Mouse (Mus musculus): ENCODE data around the gene Srpk2. TPM values are rescaled to one million over a fixed set of nuclear protein-coding genes. Genes with fewer than 3 reads are reported as not detected.

Srpk2 gene
- polyA plus RNA-seq, 1 experiment from 2014 or later = 42.8 TPM

- Histone ChIP-seq H3K27ac (no peak overlapping the region), H3K4me3 (no peak overlapping the region), H3K4me1 (0 out of 2 replicates have a peak, but pooled peaks cover 2% of the 10 kb centered on the region), H3K9me3 (no peaks in the 10 kb centered on the region), H3K36me3 (no peaks in the 10 kb centered on the region), H3K27me3 (ENCODE audit: insufficient read depth, poor library complexity, severe bottlenecking) (no peaks in the 10 kb centered on the region)
- 81% methylated on average over 7 of the region's 7 CpGs for WGBS
- DNase-seq (ENCODE audit: low spot score) = no peak
Observed at GRCm38 (mm10) chr5:23618656-23619055, 65.8 kb downstream of the Srpk2 start.

- no peaks in the 10 kb centered on the region for H3K36me3 ChIP-seq
- 61% methylated on average over 5 of the region's 5 CpGs for WGBS
- H3K27me3 ChIP-seq (ENCODE audit: insufficient read depth, poor library complexity, severe bottlenecking) = no peaks in the 10 kb centered on the region
- DNase-seq (ENCODE audit: low spot score) = no peak
- peak overlapping the region; percentile 88 for H3K27ac ChIP-seq
- H3K4me3 ChIP-seq = peak overlapping the region; percentile 59
- H3K9me3 ChIP-seq = no peaks in the 10 kb centered on the region
- 0 out of 2 replicates have a peak, but pooled peaks cover 5% of the 10 kb centered on the region for H3K4me1 ChIP-seq
Observed at GRCm38 (mm10) chr5:23617104-23617415, 67.4 kb downstream of the Srpk2 start.

- WGBS = 22% methylated on average over 11 of the region's 11 CpGs
- DNase-seq (ENCODE audit: low spot score) = no peak
Observed at GRCm38 (mm10) chr5:23616270-23617103, 67.9 kb downstream of the Srpk2 start.

GRCm38 (mm10) chr5:23615586-23616269 lies 68.7 kb downstream of the Srpk2 start:
- no peak for DNase-seq (ENCODE audit: low spot score)
- H3K27ac ChIP-seq = peak overlapping the region; percentile 88
- H3K4me3 ChIP-seq = peak overlapping the region; percentile 59
- no peaks in the 10 kb centered on the region for H3K27me3 ChIP-seq (ENCODE audit: insufficient read depth, poor library complexity, severe bottlenecking)
- no peaks in the 10 kb centered on the region for H3K36me3 ChIP-seq
- H3K4me1 ChIP-seq = 0 out of 2 replicates have a peak, but pooled peaks cover 5% of the 10 kb centered on the region
- H3K9me3 ChIP-seq = no peaks in the 10 kb centered on the region
- WGBS = 54% methylated on average over 5 of the region's 5 CpGs

More at GRCm38 (mm10) chr5:23616270-23617103, 67.9 kb downstream of the Srpk2 start:
- H3K36me3 ChIP-seq = no peaks in the 10 kb centered on the region
- H3K27ac ChIP-seq = peak overlapping the region; percentile 88
- H3K9me3 ChIP-seq = no peaks in the 10 kb centered on the region
- no peaks in the 10 kb centered on the region for H3K27me3 ChIP-seq (ENCODE audit: insufficient read depth, poor library complexity, severe bottlenecking)
- peak overlapping the region; percentile 59 for H3K4me3 ChIP-seq
- H3K4me1 ChIP-seq = 0 out of 2 replicates have a peak, but pooled peaks cover 5% of the 10 kb centered on the region

- Histone ChIP-seq H3K27ac (no peak overlapping the region), H3K27me3 (ENCODE audit: insufficient read depth, poor library complexity, severe bottlenecking) (no peaks in the 10 kb centered on the region), H3K9me3 (no peaks in the 10 kb centered on the region), H3K36me3 (no peaks in the 10 kb centered on the region), H3K4me1 (peaks cover 15% of the 10 kb centered on the region; the same call in 1 of the 2 replicates), H3K4me3 (no peak overlapping the region)
- DNase-seq (ENCODE audit: low spot score) = no peak
- WGBS = 81% methylated on average over 3 of the region's 3 CpGs
Observed at GRCm38 (mm10) chr5:23612856-23613255, 71.6 kb downstream of the Srpk2 start.

GRCm38 (mm10) chr5:23604036-23604705 lies 80.2 kb downstream of the Srpk2 start:
- Histone ChIP-seq H3K36me3 (peaks cover 2% of the 10 kb centered on the region; the same call in 1 of the 2 replicates), H3K27me3 (ENCODE audit: insufficient read depth, poor library complexity, severe bottlenecking) (no peaks in the 10 kb centered on the region), H3K9me3 (no peaks in the 10 kb centered on the region), H3K4me1 (peaks cover 9% of the 10 kb centered on the region; the same call in 1 of the 2 replicates), H3K27ac (no peak overlapping the region), H3K4me3 (no peak overlapping the region)
- no peak for DNase-seq (ENCODE audit: low spot score)
- 79% methylated on average over 7 of the region's 7 CpGs for WGBS

- H3K36me3 ChIP-seq = 0 out of 2 replicates have a peak, but pooled peaks cover 2% of the 10 kb centered on the region
- no peak overlapping the region for H3K27ac ChIP-seq
- 80% methylated on average over 5 of the region's 5 CpGs for WGBS
- no peaks in the 10 kb centered on the region for H3K27me3 ChIP-seq (ENCODE audit: insufficient read depth, poor library complexity, severe bottlenecking)
- H3K4me1 ChIP-seq = peaks cover 15% of the 10 kb centered on the region
- no peak overlapping the region for H3K4me3 ChIP-seq
- no peak for DNase-seq (ENCODE audit: low spot score)
- no peaks in the 10 kb centered on the region for H3K9me3 ChIP-seq
Observed at GRCm38 (mm10) chr5:23599750-23600537, 84.5 kb downstream of the Srpk2 start.

- H3K27me3 ChIP-seq (ENCODE audit: insufficient read depth, poor library complexity, severe bottlenecking) = no peaks in the 10 kb centered on the region
- 0 out of 2 replicates have a peak, but pooled peaks cover 2% of the 10 kb centered on the region for H3K36me3 ChIP-seq
- peaks cover 15% of the 10 kb centered on the region for H3K4me1 ChIP-seq
- no peak overlapping the region for H3K4me3 ChIP-seq
- no peak overlapping the region for H3K27ac ChIP-seq
- H3K9me3 ChIP-seq = no peaks in the 10 kb centered on the region
- 72% methylated on average over 3 of the region's 3 CpGs for WGBS
- DNase-seq (ENCODE audit: low spot score) = no peak
Observed at GRCm38 (mm10) chr5:23599171-23599570, 85.2 kb downstream of the Srpk2 start.

GRCm38 (mm10) chr5:23598491-23598890 lies 85.9 kb downstream of the Srpk2 start:
- peak overlapping the region; percentile 49; the same call in 1 of the 2 replicates for H3K27ac ChIP-seq
- H3K27me3 ChIP-seq (ENCODE audit: insufficient read depth, poor library complexity, severe bottlenecking) = no peaks in the 10 kb centered on the region
- DNase-seq (ENCODE audit: low spot score) = no peak
- WGBS = 67% methylated on average over 12 of the region's 12 CpGs
- H3K4me3 ChIP-seq = no peak overlapping the region
- 0 out of 2 replicates have a peak, but pooled peaks cover 2% of the 10 kb centered on the region for H3K36me3 ChIP-seq
- H3K4me1 ChIP-seq = peaks cover 15% of the 10 kb centered on the region
- H3K9me3 ChIP-seq = no peaks in the 10 kb centered on the region

GRCm38 (mm10) chr5:23597999-23598398 lies 86.4 kb downstream of the Srpk2 start:
- Histone ChIP-seq H3K27me3 (ENCODE audit: insufficient read depth, poor library complexity, severe bottlenecking) (no peaks in the 10 kb centered on the region), H3K36me3 (0 out of 2 replicates have a peak, but pooled peaks cover 2% of the 10 kb centered on the region), H3K4me1 (peaks cover 15% of the 10 kb centered on the region), H3K4me3 (no peak overlapping the region), H3K9me3 (no peaks in the 10 kb centered on the region), H3K27ac (peak overlapping the region; percentile 49; the same call in 1 of the 2 replicates)
- DNase-seq (ENCODE audit: low spot score) = no peak
- WGBS = 45% methylated on average over 1 of the region's 1 CpGs

- H3K9me3 ChIP-seq = no peaks in the 10 kb centered on the region
- peaks cover 15% of the 10 kb centered on the region for H3K4me1 ChIP-seq
- 0 out of 2 replicates have a peak, but pooled peaks cover 2% of the 10 kb centered on the region for H3K36me3 ChIP-seq
- 56% methylated on average over 8 of the region's 8 CpGs for WGBS
- no peaks in the 10 kb centered on the region for H3K27me3 ChIP-seq (ENCODE audit: insufficient read depth, poor library complexity, severe bottlenecking)
- H3K4me3 ChIP-seq = no peak overlapping the region
- no peak for DNase-seq (ENCODE audit: low spot score)
- peak overlapping the region; percentile 42; the same call in 1 of the 2 replicates for H3K27ac ChIP-seq
Observed at GRCm38 (mm10) chr5:23597260-23597864, 87.1 kb downstream of the Srpk2 start.
